Mouse (Mus musculus): Measurements from ENCODE around the gene Gm11444.

DNA sequence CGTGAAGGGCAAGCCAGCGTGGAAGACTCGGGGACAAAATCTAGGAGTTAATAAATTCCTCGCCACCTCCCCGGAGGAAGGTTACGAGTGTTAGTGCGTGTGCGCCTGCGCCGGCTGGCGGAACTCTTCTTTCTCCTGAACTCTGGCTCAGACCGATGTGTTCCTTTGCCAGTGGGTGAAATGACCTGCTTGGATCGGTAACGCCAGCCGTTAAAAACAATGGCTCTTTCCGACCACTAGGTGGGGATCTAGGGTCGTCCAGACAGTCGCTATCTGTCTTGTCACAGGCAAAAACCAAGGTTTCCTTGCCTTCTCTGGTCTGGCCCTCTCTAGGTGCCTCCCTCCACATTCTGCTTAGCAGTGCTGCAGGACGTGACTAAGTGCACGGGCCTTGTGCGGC is 1.1 kb downstream of the Gm11444 start:
- TF ChIP-seq CTCF (conservative IDR thresholded peaks at IDR 0.05; ENCODE audit: low read length) = peak; percentile 81
- no peak for TF ChIP-seq NANOG (IDR thresholded peaks at IDR 0.05; ENCODE audit: borderline replicate concordance, low read length)
- no peak for TF ChIP-seq POU5F1 (IDR thresholded peaks at IDR 0.05; ENCODE audit: borderline replicate concordance, low read length)
